Mouse (Mus musculus): ENCODE measurements around the gene Mtmr12. TPM values are rescaled to one million over a fixed set of nuclear protein-coding genes. Genes with fewer than 3 reads are reported as not detected.
"Not testable (repeated sequence)": the region's sequence is repeated elsewhere in the genome, so short reads cannot be mapped to it uniquely, and the experiment has no call there.

Gene Mtmr12
- 10 to 100 TPM in 2 of 4 experiments, 1 to 10 TPM in 2; 6.8 to 11.1 (median 9.0) TPM for total RNA-seq (2022)

- peak; percentile 100 for DNase-seq (ENCODE audit: low spot score)
Measured at GRCm38 (mm10) chr15:12204319-12205159, at the start of gene Mtmr12. Gene Mtmr12 (plus strand): TSS chr15:12205028.

GRCm38 (mm10) chr15:12178126-12178525, 26.7 kb upstream of the Mtmr12 start:
- no peak for DNase-seq (ENCODE audit: low spot score)

GRCm38 (mm10) chr15:12181181-12181805, 23.5 kb upstream of the Mtmr12 start:
- not testable (repeated sequence) for DNase-seq (ENCODE audit: low spot score)

- no peak for DNase-seq (ENCODE audit: low spot score)
Measured at GRCm38 (mm10) chr15:12193880-12194816, 10.7 kb upstream of the Mtmr12 start.

GRCm38 (mm10) chr15:12194817-12195735, 9.8 kb upstream of the Mtmr12 start:
- no peak for DNase-seq (ENCODE audit: low spot score)

GRCm38 (mm10) chr15:12195966-12196365, 8.9 kb upstream of the Mtmr12 start:
- no peak for DNase-seq (ENCODE audit: low spot score)

- peak; percentile 71 for DNase-seq (ENCODE audit: low spot score)
Measured at GRCm38 (mm10) chr15:12196410-12197191, 8.2 kb upstream of the Mtmr12 start.

- no peak for DNase-seq (ENCODE audit: low spot score)
Measured at GRCm38 (mm10) chr15:12197361-12197760, 7.5 kb upstream of the Mtmr12 start.

GRCm38 (mm10) chr15:12200021-12200420, 4.8 kb upstream of the Mtmr12 start:
- no peak for DNase-seq (ENCODE audit: low spot score)

GRCm38 (mm10) chr15:12201856-12202255, 3.0 kb upstream of the Mtmr12 start:
- DNase-seq (ENCODE audit: low spot score) = no peak

- DNase-seq (ENCODE audit: low spot score) = no peak
Measured at GRCm38 (mm10) chr15:12202456-12202855, 2.4 kb upstream of the Mtmr12 start.

- not testable (repeated sequence) for DNase-seq (ENCODE audit: low spot score)
Measured at GRCm38 (mm10) chr15:12203008-12203407, 1.8 kb upstream of the Mtmr12 start.

- DNase-seq (ENCODE audit: low spot score) = no peak
Measured at GRCm38 (mm10) chr15:12203512-12204318, 1.1 kb upstream of the Mtmr12 start.

- no peak for DNase-seq (ENCODE audit: low spot score)
Measured at GRCm38 (mm10) chr15:12205160-12205901, 503 bp downstream of the Mtmr12 start.

GRCm38 (mm10) chr15:12205902-12206645, 1.2 kb downstream of the Mtmr12 start:
- DNase-seq (ENCODE audit: low spot score) = no peak

GRCm38 (mm10) chr15:12206646-12207222, 1.9 kb downstream of the Mtmr12 start:
- DNase-seq (ENCODE audit: low spot score) = no peak

- DNase-seq (ENCODE audit: low spot score) = no peak
Measured at GRCm38 (mm10) chr15:12207556-12208090, 2.8 kb downstream of the Mtmr12 start.

Measured in heart, adult 8-10 months (tissue).